Mouse (Mus musculus) embryonic facial prominence, embryonic 14.5 days (tissue): ENCODE results near the gene Mlh3. TPM values are rescaled to one million over a fixed set of nuclear protein-coding genes. Genes with fewer than 3 reads are reported as not detected.

Experiments
- ATAC-seq: fragments of 200-750 bp; cut with Nextera tagmentation; 2 replicates; pipeline ENCODE4 v1.8.0; 2017; ENCODE audit warnings: low read depth, moderate number of reproducible peaks, moderate TSS enrichment
- DNase-seq: peaks from one replicate; pipeline ENCODE4 v3.0.0-alpha.2; 2015; ENCODE audit warnings: low spot score
- H3K27ac ChIP-seq: fragments of 300-500 bp; sonication (generic); replicated peaks from 2 replicates; pipeline ENCODE4 v1.5.1; 2014; ENCODE audit warnings: low read depth, mild to moderate bottlenecking, low read length, moderate library complexity
- H3K27me3 ChIP-seq: fragments of 300-500 bp; sonication (generic); replicated peaks from 2 replicates; pipeline ENCODE4 v1.6.1; 2014; ENCODE audit warnings: low read length; ENCODE audit not compliant: control insufficient read depth, insufficient read depth
- H3K36me3 ChIP-seq: fragments of 300-500 bp; sonication (generic); 2 replicates; pipeline ENCODE4 v1.6.1; 2014; ENCODE audit warnings: low read length, mixed read lengths; ENCODE audit not compliant: control insufficient read depth, insufficient read depth
- H3K4me1 ChIP-seq: fragments of 300-500 bp; sonication (generic); 2 replicates; pipeline ENCODE4 v1.6.1; 2014; ENCODE audit warnings: antibody characterized with exemption, low read length; ENCODE audit not compliant: control insufficient read depth, insufficient read depth
- H3K4me2 ChIP-seq: fragments of 300-500 bp; sonication (generic); 2 replicates; pipeline ENCODE4 v1.6.1; 2014; ENCODE audit warnings: low read depth, mild to moderate bottlenecking, low read length, moderate library complexity, mixed read lengths
- H3K4me3 ChIP-seq: fragments of 300-500 bp; sonication (generic); 2 replicates; pipeline ENCODE4 v1.5.1; 2014; ENCODE audit warnings: low read depth, mild to moderate bottlenecking, low read length
- H3K9ac ChIP-seq: fragments of 300-500 bp; sonication (generic); 2 replicates; pipeline ENCODE4 v1.6.1; 2014; ENCODE audit warnings: low read depth, mild to moderate bottlenecking, low read length, moderate library complexity, mixed read lengths
- H3K9me3 ChIP-seq: fragments of 300-500 bp; sonication (generic); 2 replicates; pipeline ENCODE4 v1.6.1; 2016; ENCODE audit warnings: low read length; ENCODE audit not compliant: control insufficient read depth
- WGBS: fragments of 180-500 bp; shearing (Covaris S2); extraction: QIAGEN DNeasy Blood & Tissue Kit; methylation state at CpG from one replicate; pipeline ENCODE4 v1.1.7; 2014; 5-methylcytosine and 5-hydroxymethylcytosine counted together
- polyA plus RNA-seq: library from polyadenylated mRNA; unstranded; fragments of >200 nt; fragmentation: Nextera tagmentation; extraction: Ambion mirVana; gene quantifications from 2 replicates; pipeline ENCODE4 v1.2.1, GENCODE M21; 2014

Mlh3 gene
- polyA plus RNA-seq, 1 experiment from 2014 or later = 8.3 TPM

DNA sequence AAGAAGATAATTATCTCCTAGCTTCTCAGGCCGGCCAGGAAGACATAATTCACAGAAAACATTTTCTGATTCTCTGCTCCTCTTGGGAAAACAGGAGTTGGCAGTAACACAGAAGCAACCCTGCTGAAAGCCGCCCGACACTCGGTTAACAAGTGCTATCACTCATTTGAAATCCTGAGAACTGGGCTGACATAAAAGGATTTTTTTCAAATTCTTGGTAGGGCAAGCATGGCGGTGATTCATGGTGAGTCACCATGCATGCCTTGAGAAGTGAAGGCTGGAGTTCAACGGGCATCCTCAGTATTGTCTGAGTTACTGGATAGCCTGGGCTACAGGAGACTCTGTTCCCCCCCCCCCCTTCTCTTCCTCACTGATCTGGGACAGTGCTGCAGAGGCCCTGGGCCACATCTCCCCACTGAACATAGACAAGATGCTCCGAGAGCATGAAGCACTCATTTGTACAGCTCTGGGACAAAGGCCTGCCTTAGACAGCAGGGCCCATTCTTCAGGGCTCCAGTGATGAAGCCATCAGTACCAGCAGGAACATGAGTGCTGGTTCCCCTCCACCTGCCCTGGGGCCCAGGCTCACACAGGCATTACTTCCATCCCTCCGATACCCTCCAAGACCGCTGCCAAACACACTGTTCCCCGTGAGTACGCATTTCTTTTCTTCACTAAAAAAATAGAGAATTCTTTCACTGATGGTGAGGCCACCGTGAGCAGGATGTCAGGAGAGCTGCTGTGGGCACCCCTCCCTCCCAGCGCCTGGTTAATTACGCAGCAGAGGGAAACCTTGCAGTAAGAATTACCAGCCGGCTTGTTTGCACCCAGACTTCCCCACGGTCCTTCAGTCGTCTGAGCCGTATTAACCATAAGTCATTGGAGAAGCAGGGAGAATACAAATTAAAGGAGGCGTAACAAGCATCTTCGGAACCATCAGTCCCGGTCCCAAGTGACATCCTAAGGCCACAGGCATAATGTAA is 36.7 kb downstream of the Mlh3 start:
- no peak overlapping the region for H3K9ac ChIP-seq
- H3K4me2 ChIP-seq = no peak overlapping the region
- peaks cover 12% of the 10 kb centered on the region; the same call in 1 of the 2 replicates for H3K4me1 ChIP-seq
- no peak for DNase-seq
- WGBS = 64% methylated on average over 20 of the region's 21 CpGs
- H3K27ac ChIP-seq = no peak overlapping the region
- H3K4me3 ChIP-seq = no peak overlapping the region
- ATAC-seq = no peak
- no peaks in the 10 kb centered on the region for H3K9me3 ChIP-seq
- H3K27me3 ChIP-seq = no peaks in the 10 kb centered on the region
- H3K36me3 ChIP-seq = 0 out of 2 replicates have a peak, but pooled peaks cover 3% of the 10 kb centered on the region

DNA sequence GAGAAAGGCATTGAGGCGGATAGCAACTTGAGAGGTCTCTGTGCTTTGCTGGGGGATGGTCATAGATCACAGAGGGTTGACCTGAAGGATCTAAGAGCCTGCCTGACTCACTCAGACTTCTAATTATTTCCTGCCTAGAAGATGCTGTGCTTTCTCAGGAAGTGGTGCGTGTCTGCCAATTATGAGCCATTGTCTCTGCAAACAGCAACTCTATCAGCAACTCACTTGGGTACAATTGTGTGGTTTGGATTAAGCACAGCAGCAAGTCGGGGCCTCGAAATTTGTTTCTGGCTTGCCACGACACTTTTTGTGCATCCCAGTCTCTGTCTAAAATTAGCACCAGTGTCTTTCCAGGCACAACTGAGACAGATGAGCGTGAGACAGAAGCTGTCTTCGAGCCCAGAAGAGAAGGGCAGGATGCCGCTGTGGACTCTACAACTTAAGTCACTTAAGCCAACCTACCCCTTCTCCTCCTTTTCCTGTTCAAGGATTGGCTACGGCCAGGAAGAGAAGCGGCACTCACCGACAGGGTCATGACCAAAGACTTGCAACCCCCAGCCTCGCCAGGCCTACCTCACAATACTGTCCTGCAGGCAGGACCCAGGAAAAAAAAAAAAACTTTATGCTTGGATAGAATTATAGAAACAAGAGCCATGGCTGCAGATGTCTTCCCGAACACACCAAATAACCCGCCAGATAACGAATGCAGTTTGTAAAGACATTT is 42.4 kb downstream of the Mlh3 start:
- Histone ChIP-seq H3K4me3 (no peak overlapping the region), H3K36me3 (peaks cover 40% of the 10 kb centered on the region), H3K27ac (peak overlapping the region; percentile 57), H3K4me2 (no peak overlapping the region; the same call in 1 of the 2 replicates), H3K9ac (no peak overlapping the region; the same call in 1 of the 2 replicates), H3K9me3 (no peaks in the 10 kb centered on the region), H3K4me1 (peaks cover 19% of the 10 kb centered on the region), H3K27me3 (no peaks in the 10 kb centered on the region)
- DNase-seq (peak; percentile 48), ATAC-seq (no peak; the same call in 1 of the 2 replicates)
- WGBS = 41% methylated on average over 15 of the region's 15 CpGs

- no peak overlapping the region for H3K9ac ChIP-seq
- no peak overlapping the region for H3K4me2 ChIP-seq
- H3K4me3 ChIP-seq = no peak overlapping the region
- peaks cover 19% of the 10 kb centered on the region for H3K4me1 ChIP-seq
- DNase-seq (peak; percentile 88), ATAC-seq (peak; percentile 89)
- 19% methylated on average over 7 of the region's 7 CpGs for WGBS
- H3K36me3 ChIP-seq = peaks cover 48% of the 10 kb centered on the region
- H3K27ac ChIP-seq = peak overlapping the region; percentile 57
- no peaks in the 10 kb centered on the region for H3K27me3 ChIP-seq
- no peaks in the 10 kb centered on the region for H3K9me3 ChIP-seq
These were observed 43.2 kb downstream of the Mlh3 start for GRCm38 (mm10) chr12:85227227-85227626.

- DNase-seq = no peak
- Histone ChIP-seq H3K4me2 (peak overlapping the region; percentile 81), H3K9me3 (no peaks in the 10 kb centered on the region), H3K4me1 (peaks cover 11% of the 10 kb centered on the region), H3K9ac (peak overlapping the region; percentile 74), H3K27me3 (no peaks in the 10 kb centered on the region), H3K36me3 (peaks cover 35% of the 10 kb centered on the region), H3K4me3 (peak overlapping the region; percentile 79), H3K27ac (peak overlapping the region; percentile 72; the same call in 1 of the 2 replicates)
- ATAC-seq = no peak
- WGBS = 4% methylated on average over 12 of the region's 12 CpGs
These were observed 50.5 kb downstream of the Mlh3 start for GRCm38 (mm10) chr12:85219905-85220290.

- Histone ChIP-seq H3K27me3 (no peaks in the 10 kb centered on the region), H3K36me3 (peaks cover 30% of the 10 kb centered on the region), H3K9ac (peak within 1 kb of the TSS; percentile 74), H3K4me2 (peak within 1 kb of the TSS; percentile 81), H3K9me3 (no peaks in the 10 kb centered on the region), H3K27ac (peak within 1 kb of the TSS; percentile 72), H3K4me1 (peaks cover 11% of the 10 kb centered on the region), H3K4me3 (peak within 1 kb of the TSS; percentile 79)
- WGBS = 1% methylated on average over 42 of the region's 54 CpGs
- ATAC-seq (peak; percentile 100), DNase-seq (peak; percentile 99)
These were observed 51.0 kb downstream of the Mlh3 start, which contains the start of gene Eif2b2 for GRCm38 (mm10) chr12:85219236-85219904. Gene Eif2b2, plus strand, starts transcription at chr12:85219481.

DNA sequence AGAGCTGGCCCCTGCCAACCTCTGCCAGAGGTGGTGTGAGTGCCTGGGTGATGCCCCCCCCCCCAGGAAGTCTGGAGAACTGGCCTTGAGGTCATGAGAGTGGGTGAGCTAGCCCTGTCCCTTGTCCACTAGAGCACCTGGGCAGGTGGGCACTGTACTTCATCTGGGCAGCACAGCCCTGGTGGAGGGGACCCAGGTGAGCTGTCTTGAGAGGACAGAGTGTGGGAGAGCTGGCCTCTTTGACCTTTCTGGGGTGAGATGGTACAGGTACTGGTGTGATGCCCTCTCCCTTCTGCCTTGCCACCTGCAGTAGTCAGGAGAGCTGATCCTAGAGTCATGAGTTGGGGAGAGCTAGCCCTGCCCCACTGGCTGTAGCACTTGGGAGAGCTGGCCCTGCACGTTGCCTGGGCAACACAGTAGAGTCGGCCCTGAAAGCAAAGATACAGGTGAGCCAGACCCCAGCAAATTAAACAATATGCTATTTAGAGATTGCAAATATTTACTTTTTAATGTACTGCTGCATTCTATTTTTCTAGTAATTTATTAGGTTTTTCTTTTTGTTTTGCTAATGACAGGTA is 52.6 kb downstream of the Mlh3 start:
- Histone ChIP-seq H3K36me3 (peaks cover 14% of the 10 kb centered on the region), H3K4me1 (peaks cover 11% of the 10 kb centered on the region), H3K9ac (no peak overlapping the region), H3K27ac (no peak overlapping the region), H3K9me3 (no peaks in the 10 kb centered on the region), H3K4me2 (no peak overlapping the region), H3K27me3 (no peaks in the 10 kb centered on the region), H3K4me3 (no peak overlapping the region)
- ATAC-seq (no peak), DNase-seq (no peak)
- WGBS = 88% methylated on average over 2 of the region's 2 CpGs

DNA sequence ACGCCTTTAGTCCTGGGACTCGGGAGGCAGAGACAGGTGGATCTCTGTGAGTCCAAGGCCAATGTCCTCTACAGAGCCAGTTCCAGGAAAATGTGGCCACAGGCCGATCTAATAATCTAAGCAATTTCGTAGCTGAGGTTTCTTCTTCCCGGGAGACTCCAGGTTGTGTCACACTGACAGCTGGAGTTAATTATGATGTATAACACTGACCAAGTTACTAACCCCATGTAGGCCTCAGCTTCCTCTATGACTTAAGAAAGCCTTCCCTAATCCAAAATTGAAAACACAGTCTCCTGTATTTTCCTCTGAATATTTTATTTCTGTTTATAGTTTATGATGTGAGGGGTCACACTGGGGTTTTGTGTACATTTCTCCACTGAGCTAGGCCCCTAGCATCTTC is 55.4 kb downstream of the Mlh3 start:
- Histone ChIP-seq H3K9ac (no peak overlapping the region), H3K4me2 (no peak overlapping the region), H3K4me3 (no peak overlapping the region), H3K27ac (no peak overlapping the region), H3K9me3 (no peaks in the 10 kb centered on the region), H3K36me3 (no peaks in the 10 kb centered on the region), H3K4me1 (peaks cover 1% of the 10 kb centered on the region), H3K27me3 (no peaks in the 10 kb centered on the region)
- 42% methylated on average over 5 of the region's 5 CpGs for WGBS
- DNase-seq = no peak
- no peak for ATAC-seq

DNA sequence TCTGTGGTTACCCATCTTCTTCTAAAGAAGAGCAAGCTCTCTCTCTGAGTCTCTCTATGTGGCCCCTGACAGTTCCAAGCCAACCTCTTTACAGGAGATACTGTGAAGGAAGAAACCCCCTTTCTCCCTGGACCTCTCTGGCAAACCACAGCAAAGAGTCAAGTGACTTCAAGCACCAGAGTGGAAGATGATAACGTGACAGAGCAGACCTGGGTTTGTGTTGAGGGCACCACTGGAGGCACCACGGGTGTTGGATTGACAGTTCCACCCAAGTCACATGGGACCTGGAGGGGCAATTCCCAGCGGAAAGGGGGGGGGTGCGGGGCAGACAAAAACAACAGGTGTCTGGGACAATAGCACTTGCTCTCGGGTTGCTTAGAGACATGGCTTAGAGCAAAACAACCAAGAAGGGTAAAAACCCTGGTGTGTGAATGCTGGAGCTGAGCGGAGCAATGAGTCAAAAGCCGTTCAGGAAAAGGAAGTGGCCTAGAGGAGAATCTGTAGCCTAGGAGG is 61.7 kb downstream of the Mlh3 start:
- Histone ChIP-seq H3K27me3 (no peaks in the 10 kb centered on the region), H3K27ac (no peak overlapping the region; the same call in 1 of the 2 replicates), H3K4me3 (no peak overlapping the region), H3K4me1 (no peaks in the 10 kb centered on the region), H3K9me3 (no peaks in the 10 kb centered on the region), H3K9ac (no peak overlapping the region), H3K36me3 (no peaks in the 10 kb centered on the region), H3K4me2 (no peak overlapping the region)
- 34% methylated on average over 7 of the region's 7 CpGs for WGBS
- ATAC-seq (no peak; the same call in 1 of the 2 replicates), DNase-seq (no peak)
